Mouse (Mus musculus): Measurements from ENCODE around the gene Filip1l. TPM values are rescaled to one million over a fixed set of nuclear protein-coding genes. Genes with fewer than 3 reads are reported as not detected.

Gene Filip1l
- total RNA-seq, 2 experiments from 2014 or later, result 4.4 to 5.5 TPM

DNA sequence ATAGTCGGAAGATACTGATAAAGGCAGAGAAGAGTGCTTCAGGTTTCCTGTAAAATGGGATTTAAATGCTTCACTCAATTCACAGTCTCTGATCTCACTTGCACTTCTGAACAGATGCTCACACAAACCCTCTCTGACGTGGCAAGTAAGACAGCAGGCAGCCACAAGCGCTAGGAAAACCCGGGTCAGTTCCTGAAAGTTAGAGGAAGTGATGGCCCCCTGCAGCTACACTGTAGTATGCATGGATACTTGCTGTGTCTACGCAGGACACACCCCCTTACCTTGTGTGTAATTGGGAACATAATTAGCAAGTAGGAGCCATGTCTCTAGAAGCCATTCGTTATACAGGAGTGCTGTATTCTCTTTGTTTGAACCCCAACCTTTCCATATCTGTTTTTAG lies 129.4 kb downstream of the Filip1l start:
- DNase-seq (ENCODE audit: low spot score in 2 of 2), result no peak

DNA sequence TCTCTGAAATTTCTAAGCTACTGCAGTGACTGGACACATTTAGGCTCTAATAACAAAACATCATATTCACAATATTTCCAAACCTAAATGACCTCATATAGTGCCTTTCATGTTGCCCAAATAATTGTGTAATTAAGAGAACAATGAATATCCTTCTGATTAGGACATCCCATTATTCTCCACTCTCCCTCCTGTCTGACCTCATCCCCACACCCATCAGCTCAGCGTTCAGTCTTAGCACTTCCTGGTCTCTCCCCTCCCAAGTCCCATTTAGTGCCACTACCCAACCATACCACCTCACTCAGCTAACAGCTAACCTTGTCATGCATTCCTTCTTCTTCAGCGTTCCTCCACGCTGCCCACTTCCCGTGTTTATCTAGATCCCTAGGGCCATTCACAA lies 130.0 kb downstream of the Filip1l start:
- DNase-seq (ENCODE audit: low spot score in 2 of 2), result no peak

DNA sequence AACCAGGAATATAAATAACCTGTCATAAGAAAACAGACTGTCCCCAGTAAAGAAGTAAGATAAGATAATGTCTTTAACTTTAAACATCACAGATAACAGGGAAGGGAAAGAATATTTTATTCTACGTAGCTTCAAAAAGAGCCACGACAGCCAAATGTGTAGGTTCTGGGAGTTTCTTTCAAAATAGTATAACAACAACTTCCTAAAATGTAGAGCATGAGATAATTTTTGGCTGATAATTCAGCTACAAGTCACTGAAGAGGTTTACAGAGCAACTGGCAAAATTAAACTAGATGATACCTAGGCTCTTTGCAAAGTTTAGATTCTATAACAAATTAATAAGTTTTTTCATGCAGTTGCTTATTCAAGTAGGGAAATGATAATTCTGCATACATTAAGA lies 130.6 kb downstream of the Filip1l start:
- DNase-seq (ENCODE audit: low spot score in 2 of 2), result no peak

DNA sequence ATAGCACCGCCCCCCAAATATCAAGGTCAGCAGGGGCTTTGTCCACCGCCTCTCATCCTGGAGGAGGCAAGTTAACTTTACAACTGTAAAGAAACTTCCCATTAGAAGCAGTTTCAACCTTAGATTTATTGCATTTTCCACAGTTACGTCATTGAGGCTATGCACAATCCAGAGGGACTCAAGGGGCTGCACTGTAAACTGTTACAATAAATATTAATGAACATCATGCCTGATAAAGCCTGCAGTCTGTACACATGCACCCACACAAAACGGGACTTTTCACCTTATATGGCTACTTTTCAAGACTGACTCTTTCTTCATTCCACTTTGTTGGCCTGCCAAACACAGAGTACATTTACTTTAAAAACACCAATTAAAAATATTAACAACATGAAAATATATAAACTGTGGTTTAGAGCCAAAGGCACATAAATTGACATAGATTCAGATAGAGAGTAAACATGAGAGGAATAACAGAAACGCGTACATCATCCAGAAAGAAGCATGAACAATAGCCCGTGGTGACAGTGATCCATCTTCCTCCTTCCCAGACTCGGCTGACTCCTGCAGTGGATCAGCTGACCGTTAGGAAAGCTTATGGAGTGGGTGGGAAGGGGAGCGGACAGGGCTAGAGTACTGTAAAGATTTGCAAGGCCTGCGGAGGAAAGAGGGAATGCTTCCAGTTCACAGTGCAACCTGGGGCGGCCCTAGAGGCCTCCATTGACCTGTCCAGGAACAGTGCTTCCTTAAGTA lies 131.3 kb downstream of the Filip1l start:
- no peak for DNase-seq (ENCODE audit: low spot score in 2 of 2)

DNA sequence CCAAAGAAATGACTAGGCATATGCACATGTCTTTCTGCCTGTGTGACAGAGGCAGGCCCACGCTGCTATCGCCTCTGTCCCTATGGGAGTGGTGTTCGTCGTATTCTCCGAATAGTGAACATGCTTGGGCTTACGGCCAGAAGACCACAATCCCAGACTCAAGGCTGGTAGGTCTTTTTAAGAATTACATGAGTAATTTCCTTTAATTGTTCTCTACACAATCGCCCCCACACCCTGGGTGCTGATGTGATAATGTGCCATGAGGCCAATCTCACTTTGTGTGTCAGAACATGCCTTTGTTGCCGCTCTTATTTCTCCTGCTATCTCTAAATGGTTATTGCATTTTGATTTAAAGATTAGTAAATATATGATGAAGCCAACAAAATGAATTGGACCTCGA lies 132.4 kb downstream of the Filip1l start:
- no peak for DNase-seq (ENCODE audit: low spot score in 2 of 2)

DNA sequence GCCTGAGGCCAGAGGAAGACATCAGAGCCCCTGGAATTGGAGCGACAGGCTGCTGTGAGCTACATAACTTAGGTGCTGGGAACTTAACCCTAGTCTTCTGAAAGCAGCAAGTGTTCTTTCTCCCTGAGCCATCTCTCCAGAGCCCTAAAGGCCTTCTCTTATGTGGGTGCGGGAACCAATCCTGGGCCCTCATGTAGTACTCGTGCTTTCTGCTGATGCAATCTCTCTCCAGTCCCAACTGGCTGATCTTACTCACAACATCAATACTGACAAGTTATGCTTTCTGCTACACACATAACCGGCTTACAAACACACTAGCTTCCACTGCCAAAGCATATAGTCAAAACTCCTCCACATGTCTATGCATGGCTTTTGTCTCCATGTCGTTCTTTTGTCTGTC lies 133.4 kb downstream of the Filip1l start:
- no peak for DNase-seq (ENCODE audit: low spot score in 2 of 2)

DNA sequence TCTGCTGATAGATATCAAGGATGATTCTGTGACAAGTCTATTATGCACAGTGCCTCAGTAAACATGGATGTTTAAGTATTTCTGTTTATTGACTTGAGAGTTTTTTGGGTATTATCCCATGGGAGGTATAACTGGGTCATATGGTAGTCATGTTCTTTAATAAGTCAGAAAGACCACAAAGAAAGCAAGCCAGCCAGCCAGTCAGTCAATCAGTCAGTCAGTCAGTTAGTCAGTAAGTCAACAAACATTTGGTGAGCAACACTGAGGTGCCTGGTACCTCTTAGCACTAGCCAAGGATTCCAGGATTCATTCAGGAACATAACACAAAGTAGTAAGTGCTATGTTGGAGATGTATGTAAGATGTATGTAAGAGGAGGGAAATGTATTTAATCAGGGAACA lies 135.8 kb downstream of the Filip1l start:
- DNase-seq (ENCODE audit: low spot score in 2 of 2), result no peak

DNA sequence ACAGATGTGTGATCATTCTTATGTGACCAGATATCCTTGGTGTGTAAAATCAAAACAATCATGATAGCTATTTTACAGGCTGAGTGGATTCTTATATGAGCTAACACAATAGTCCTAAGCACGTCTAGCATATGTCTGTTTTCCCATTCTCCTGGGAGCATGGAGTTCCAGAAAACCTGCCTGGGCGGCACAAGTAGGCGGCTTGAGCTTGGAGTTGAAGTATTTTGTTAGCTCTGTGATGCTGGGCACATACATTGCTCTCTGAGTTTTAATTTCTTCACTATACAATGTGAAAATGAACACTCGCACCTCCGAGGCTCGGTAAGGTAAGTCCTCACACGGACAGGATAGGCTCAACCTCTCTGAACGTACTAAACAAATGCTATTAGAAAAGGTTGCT lies 137.8 kb downstream of the Filip1l start:
- DNase-seq (ENCODE audit: low spot score in 2 of 2), result no peak

DNA sequence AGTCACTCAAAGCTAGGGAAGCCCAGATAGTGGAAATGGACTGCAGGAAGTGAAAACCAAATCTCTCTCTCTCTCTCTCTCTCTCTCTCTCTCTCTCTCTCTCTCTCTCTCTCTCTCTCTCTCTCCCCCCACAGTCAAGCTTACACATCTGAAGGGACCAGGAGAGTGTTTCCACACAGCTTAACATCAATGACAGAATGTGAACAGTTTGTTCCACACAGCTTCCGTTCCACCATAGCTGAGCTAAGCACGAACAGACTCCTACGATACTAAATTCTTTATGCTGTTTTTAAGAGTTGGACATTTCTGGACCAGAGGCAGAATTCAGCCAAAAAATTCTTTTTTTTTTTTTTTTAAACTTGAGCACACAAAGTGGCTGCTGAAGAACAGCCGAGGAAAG lies 139.0 kb downstream of the Filip1l start:
- no peak for DNase-seq (ENCODE audit: low spot score in 2 of 2)

DNA sequence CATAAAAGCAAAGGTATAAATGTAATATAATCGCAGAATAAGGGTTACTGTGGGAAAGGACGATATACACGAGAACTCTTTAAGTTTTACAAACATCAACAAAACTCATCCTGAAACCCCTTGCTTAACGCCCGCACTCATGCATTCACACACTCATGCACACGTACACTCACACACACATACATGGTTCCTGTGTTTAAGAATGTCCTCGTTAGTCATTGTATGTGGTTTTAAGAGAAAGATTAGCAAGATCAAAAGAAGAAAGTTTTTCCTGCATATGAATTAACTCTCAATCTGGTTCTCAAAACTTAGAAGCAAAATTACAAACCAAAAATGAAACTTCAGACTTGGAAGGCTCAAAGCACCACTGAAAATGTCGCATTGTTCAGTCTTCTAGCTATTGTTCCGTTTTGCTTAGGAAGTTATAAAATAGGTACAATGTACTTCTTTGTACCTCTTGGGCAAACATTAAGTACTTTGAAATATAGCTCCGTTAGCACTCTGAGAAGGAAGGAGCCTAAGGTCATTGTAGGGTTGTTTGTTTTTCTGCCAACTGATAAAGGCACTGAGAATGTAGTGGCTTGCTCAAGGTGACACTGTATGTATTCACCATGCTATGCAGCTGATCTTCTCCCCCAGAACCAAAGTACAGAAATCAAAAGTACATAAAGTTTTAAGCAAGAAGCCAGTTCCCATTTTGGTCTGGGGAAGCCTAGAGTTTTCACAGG lies 142.7 kb downstream of the Filip1l start:
- DNase-seq (ENCODE audit: low spot score in 2 of 2), result no peak

DNA sequence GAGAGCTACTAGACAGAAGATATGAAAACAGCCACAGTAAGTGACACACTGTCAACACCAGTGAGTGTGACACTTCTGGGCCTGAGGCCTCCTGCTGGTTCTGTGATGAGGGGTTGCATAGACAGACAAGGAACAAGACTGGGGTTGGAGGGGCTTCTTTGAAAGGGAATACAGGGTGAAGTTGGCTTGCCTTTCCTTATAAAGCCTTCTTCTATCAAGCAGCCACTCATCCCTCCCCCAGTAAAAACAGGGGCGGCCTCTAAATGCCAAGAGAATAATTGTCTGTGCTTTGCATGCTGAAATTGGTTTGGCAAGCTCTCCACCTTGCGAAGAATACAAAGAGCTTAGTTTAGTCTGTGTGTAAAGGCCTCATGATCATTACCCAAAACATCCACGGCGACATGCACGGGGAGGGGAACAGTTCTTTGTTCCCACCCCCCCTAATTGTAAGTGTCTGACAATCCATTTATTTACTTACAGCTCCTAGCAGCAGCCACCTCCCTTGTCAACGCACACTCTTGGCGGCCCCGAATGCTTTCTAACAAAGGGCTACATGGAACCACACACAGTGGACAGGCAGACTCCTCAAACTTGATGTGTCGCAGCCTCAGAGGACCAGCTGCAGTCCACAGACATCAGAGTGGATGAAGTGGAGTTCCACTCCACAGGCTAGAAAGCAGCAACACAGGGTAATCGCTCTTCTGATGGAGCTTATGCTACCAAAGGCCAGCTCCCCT lies 143.7 kb downstream of the Filip1l start:
- peak; percentile 28 to 30 for DNase-seq (ENCODE audit: low spot score in 2 of 2)

DNA sequence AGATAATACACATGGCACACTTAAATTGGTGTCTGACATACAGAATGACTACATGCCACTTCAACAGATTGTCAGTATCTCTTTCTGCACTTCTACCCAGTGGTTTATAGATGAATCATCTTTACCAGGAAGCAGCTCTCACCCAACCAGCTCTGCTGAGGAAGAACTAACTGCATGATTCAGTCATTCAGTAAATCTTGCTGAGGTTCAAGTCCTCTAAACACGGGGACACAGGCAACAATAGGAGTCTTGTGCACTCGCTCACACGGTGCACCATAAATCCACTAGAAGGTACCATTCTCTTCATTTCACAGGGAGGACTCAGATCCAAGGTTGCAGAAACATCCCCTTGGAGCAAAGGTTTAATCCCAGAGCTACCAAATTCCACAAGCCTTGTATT lies 148.0 kb downstream of the Filip1l start:
- no peak for DNase-seq (ENCODE audit: low spot score in 2 of 2)

DNA sequence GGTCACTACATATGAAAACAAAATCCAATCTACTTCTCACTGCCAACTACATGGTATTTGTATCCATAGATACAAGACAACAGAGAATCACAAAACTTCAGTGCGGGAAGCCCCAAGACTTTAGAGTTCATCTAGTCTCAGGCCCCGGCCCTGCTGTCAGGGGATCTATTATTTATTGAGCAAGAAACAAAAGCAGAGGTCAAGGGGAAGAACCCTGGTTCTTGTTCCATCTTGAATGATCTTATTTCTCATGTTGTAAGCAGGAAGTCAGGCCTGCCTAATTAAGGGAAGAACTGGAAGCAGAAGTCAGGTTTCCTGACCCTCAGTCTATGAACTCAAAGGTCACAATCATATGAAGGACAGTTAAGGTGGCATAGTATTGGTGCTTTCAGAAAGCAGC lies 149.3 kb downstream of the Filip1l start:
- DNase-seq (ENCODE audit: low spot score in 2 of 2), result no peak

DNA sequence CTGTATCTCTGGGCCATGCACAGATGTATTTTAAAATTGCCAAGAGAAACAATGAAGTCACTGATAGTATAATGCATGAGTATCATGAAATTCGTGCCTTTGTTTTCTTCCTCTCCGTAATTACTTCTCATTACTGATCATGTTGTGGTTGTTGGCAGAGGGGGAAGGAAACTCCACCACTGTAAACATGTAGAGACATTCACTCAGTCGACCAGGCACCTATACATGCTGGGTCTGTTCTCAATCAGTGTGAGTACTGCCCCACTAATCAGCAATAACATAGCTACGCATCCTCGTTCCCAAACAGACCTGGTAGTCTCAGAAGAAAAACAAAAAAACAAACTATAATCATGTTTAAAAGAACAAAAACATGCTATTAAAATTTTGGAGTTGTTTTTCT lies 149.9 kb downstream of the Filip1l start:
- no peak for DNase-seq (ENCODE audit: low spot score in 2 of 2)

DNA sequence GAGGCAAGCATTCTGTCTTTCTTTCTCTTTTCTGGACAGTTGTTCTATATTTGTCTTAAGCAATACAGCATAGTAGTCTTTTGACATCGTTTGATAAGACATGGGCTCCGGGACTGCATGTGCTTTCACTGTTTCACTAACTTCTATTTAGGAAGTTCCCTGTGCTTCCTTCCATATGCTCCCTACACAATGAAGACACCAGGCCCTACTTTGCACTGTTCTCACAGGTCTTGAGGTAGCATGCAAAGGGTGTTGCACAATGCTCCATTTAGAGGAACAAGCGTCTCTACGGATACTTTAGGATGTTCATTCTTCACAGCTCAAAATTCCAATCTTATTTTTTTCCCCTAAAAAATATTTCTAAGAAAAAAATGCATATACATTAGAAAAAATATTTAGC lies 151.8 kb downstream of the Filip1l start:
- no peak for DNase-seq (ENCODE audit: low spot score in 2 of 2)

DNA sequence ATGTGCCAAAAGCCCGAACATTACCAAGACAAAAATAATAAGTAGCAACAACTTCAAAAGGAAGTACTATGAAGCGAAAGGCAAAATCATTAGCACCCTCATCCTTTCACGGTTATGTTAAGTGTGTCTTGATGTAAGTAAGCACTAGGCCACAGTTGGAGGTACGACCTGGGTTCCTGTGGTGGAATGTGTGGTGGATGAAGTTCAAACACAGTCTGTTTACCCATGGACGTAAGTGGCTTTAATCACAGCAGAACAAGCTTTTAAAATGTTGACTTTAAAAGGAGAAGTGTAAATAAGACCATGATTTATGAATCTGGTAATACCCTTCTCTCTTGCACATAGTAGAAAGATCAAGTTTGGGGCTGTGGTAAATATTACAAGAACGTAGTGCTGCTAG lies 153.2 kb downstream of the Filip1l start:
- no peak for DNase-seq (ENCODE audit: low spot score in 2 of 2)

DNA sequence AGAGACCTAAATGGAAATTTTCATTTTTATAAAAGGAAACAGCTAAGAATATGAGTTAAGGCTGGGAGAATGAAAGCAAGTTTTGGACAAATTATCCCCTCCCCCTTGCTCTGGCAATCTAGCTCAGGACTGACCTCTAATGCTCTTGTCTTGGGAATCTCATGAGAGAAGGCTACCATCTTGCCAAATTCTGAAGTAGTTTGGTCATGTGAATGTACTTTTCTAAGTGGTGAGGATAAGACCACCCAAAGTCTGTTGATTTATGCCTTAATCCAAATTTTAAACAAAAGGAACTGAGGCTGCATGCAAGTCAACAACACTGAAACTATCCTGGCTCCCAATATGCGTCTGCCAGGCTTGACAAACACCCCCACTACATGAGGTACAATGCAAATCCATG lies 155.5 kb downstream of the Filip1l start:
- DNase-seq (ENCODE audit: low spot score in 2 of 2), result no peak

DNA sequence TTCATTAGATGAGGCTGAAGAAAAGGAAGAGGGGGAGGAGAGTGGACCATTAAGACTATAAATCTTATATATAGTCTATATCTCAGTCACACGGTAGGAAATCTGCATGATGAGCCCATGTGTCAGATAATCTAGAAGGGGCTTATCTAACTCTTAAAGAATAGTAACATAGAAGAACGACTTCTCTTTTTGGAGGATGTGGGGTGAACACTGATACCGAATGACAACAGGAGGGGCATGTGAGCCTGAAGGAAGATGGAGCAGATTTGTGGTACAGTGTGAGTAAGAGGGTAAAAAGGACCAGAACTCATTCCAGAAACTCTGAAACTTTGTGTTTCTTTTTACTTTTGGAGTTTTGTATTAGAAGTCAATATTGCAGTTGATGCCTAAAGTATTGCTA lies 156.2 kb downstream of the Filip1l start:
- no peak for DNase-seq (ENCODE audit: low spot score in 2 of 2)

DNA sequence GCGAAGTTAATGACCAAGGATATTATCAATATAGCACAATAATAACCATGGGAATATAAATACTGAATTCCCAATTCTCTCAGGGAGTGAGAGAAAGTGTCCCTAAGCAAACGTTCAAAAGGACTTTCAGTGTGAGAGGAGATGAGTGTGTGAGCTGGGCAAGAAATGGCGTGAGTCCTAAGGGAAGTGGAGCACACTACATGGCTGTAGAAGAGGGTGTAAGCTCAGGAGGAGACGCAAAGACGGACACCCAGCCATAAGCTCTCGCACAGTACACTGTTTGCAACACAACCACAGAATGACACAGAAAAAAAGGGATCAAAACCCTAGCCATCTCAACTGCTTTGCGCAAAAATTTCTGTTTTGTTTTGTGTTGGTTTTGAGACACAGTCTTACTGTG lies 160.7 kb downstream of the Filip1l start:
- DNase-seq (ENCODE audit: low spot score in 2 of 2), result no peak

DNA sequence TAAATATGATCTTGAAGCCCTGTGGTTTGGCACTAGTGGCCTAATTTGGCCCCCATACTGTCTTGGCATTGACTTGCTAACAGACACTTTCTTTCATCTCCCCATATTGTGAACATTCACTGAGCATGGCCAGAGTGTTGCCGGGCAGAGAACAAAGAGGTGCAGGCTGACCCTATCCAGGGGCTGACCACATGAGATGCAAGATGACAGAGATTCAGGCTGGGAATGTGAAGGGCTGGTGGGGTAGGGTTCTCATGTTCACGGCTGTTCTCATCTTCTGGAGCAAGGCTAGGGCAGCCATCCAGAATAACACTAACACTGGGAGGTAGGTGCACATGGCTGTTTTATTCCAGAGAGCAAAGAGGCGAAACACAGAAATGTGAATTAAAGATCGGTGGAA lies 161.5 kb downstream of the Filip1l start:
- no peak for DNase-seq (ENCODE audit: low spot score in 2 of 2)

DNA sequence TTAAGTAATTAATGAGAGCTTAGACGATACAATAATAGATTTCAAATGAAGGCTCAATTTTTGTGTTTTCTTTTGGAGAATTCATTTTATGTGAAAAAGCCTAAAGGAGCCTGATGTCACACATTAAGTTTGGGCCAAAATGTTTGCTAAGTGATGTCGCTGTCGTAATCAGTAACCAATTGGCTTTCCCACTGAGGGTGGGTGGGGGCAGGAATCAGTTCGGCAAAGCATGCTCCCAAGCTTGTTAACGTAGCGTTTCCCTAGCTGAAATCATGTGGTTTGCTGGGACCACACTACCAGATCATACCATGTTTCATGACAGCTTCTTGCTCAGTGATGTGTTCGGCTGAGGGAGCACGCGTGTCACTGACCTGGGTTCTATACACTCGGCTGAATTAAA lies 162.7 kb downstream of the Filip1l start:
- no peak for DNase-seq (ENCODE audit: low spot score in 2 of 2)

DNA sequence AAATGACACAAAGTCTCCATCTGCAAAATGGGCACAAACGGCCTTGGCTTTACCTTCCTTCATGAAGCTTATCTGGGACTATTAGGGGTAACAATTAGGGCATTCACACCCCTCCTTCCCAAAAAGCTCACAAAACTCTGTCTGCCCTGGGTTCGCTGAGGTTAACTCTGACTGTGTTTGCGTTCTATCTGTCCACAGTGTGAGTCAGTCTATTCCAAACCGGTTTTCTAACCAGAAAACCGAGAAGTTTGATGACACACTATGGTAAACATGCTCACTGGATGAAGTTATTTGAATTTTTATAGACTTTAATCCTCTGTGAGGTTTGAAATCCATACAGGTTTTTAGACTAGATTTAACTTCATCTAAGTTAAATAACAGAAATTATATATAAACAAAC lies 172.2 kb downstream of the Filip1l start:
- no peak for DNase-seq (ENCODE audit: low spot score in 2 of 2)
